ENCODE assay signal across 9 mouse cellular contexts in genomic region chr9:57501452-57501851, GRCm38 (mm10). TPM values are rescaled to one million over a fixed set of nuclear protein-coding genes. Genes with fewer than 3 reads are reported as not detected.
A peak's percentile ranks its signal among the peaks of the same experiment; 100 is the strongest.
DNase-seq lines count a peak whose midpoint lies in the region; ATAC-seq lines count a peak whose summit lies in the region.
"Had no signal": no experiment of that assay in that cellular context is flagged by ENCODE, and none has a peak within 500 bp of the region (broad histone marks: within the 10 kb centered on the region; RNA-seq: fewer than 3 reads in every experiment).

No protein-coding gene starts in this region.

- H3K27ac ChIP-seq in forebrain, embryonic 11.5 days (ENCODE audit: low read depth, low read length), result peak overlapping the region; percentile 33; the same call in 1 of the 2 replicates
- H3K27ac ChIP-seq in limb, embryonic 13.5 days, result no peak overlapping the region

- H3K4me1 ChIP-seq in megakaryocyte, embryonic 14.5 days, result peaks cover 50% of the 10 kb centered on the region
- peaks cover 34% of the 10 kb centered on the region for H3K4me1 ChIP-seq in forebrain, embryonic 11.5 days (replicated peaks; ENCODE audit: control insufficient read depth, insufficient read depth, low read length)
- peaks cover 41% of the 10 kb centered on the region for H3K4me1 ChIP-seq in limb, embryonic 13.5 days

- H3K36me3 ChIP-seq in megakaryocyte, embryonic 14.5 days (replicated peaks; ENCODE audit: low read length), result no peaks in the 10 kb centered on the region
- no peaks in the 10 kb centered on the region for H3K36me3 ChIP-seq in forebrain, embryonic 11.5 days (ENCODE audit: control insufficient read depth, insufficient read depth, low read length)
- H3K36me3 ChIP-seq in limb, embryonic 13.5 days, result no peaks in the 10 kb centered on the region

- H3K4me3 ChIP-seq in megakaryocyte, embryonic 14.5 days (replicated peaks), result peak overlapping the region; percentile 18
- peak overlapping the region; percentile 11; the same call in 1 of the 2 replicates for H3K4me3 ChIP-seq in forebrain, embryonic 11.5 days (ENCODE audit: low read depth, low read length)
- H3K4me3 ChIP-seq in limb, embryonic 13.5 days, result no peak overlapping the region

- WGBS in forebrain, embryonic 11.5 days, result 3% methylated on average over 13 of the region's 13 CpGs
- 10% methylated on average over 13 of the region's 13 CpGs for WGBS in limb, embryonic 13.5 days

- peaks cover 100% of the 10 kb centered on the region for H3K27me3 ChIP-seq in megakaryocyte, embryonic 14.5 days (replicated peaks)
- peaks cover 67% of the 10 kb centered on the region for H3K27me3 ChIP-seq in forebrain, embryonic 11.5 days (ENCODE audit: control insufficient read depth, insufficient read depth, low read length)
- peaks cover 93% of the 10 kb centered on the region for H3K27me3 ChIP-seq in limb, embryonic 13.5 days

- H3K9me3 ChIP-seq in megakaryocyte, embryonic 14.5 days, result no peaks in the 10 kb centered on the region
- no peaks in the 10 kb centered on the region for H3K9me3 ChIP-seq in forebrain, embryonic 11.5 days (ENCODE audit: control insufficient read depth, low read length)
- H3K9me3 ChIP-seq in limb, embryonic 13.5 days, result no peaks in the 10 kb centered on the region

- H3K9ac ChIP-seq in forebrain, embryonic 11.5 days (ENCODE audit: low read length), result peak overlapping the region; percentile 17; the same call in 1 of the 2 replicates
- H3K9ac ChIP-seq in limb, embryonic 13.5 days, result no peak overlapping the region

- no peak for ATAC-seq in megakaryocyte, adult 5-6 weeks (ENCODE audit: poor library complexity, severe bottlenecking)
- no peak for ATAC-seq in forebrain, embryonic 11.5 days (replicated peaks; ENCODE audit: low FRiP score)
- no peak for ATAC-seq in limb, embryonic 13.5 days (ENCODE audit: low FRiP score, low read depth)

- no peak for DNase-seq in forebrain, embryonic 11.5 days (ENCODE audit: low spot score)
- DNase-seq in right cerebral cortex, postnatal 4 days, result peak; percentile 58
- DNase-seq in embryo, embryonic 9.5 days (ENCODE audit: extremely low spot score), result no peak
- DNase-seq in layer of hippocampus, adult 8-10 months (ENCODE audit: low spot score in 2 of 2), result no peak
- DNase-seq: cerebellum, adult 2 months; lung, postnatal 10 days had no signal

- peak overlapping the region; percentile 30 for H3K4me2 ChIP-seq in forebrain, embryonic 11.5 days (ENCODE audit: low read depth, low read length, severe bottlenecking)
- peak overlapping the region; percentile 96 for H3K4me2 ChIP-seq in limb, embryonic 13.5 days (replicated peaks)

RNA-seq across cellular contexts. Expression of gene Rpp25, which starts 2.4 kb away (rescaled TPM):
- polyA plus RNA-seq in megakaryocyte, embryonic 14.5 days (2012; ENCODE audit: insufficient read depth, low replicate concordance), result 0.07 TPM in 1 of 2 replicates, not detected in the other
- not detected in 2 replicates for total RNA-seq in megakaryocyte, adult 5-6 weeks (2015)
- not detected in 2 replicates for total RNA-seq in megakaryocyte, adult 5-6 weeks (2017)
- 1.5 and 3.4 TPM in 2 replicates for polyA plus RNA-seq in forebrain, embryonic 11.5 days (2014; fragmentation: Nextera tagmentation; extraction: Ambion mirVana)
- 0.87 and 1.9 TPM in 2 replicates for polyA plus RNA-seq in limb, embryonic 13.5 days (2015; fragmentation: Nextera tagmentation; extraction: Ambion mirVana)
- total RNA-seq in layer of hippocampus, adult 8-10 months (2022), result 10 to 100 TPM in 3 of 4 experiments, 1 to 10 TPM in 1; 9.1 to 11.8 (median 10.3) TPM

RNA-seq across cellular contexts. Expression of gene Cox5a, which starts 19.6 kb away (rescaled TPM):
- 240 and 738 TPM in 2 replicates for polyA plus RNA-seq in megakaryocyte, embryonic 14.5 days (2012; ENCODE audit: insufficient read depth, low replicate concordance)
- total RNA-seq in megakaryocyte, adult 5-6 weeks (2015), result 374 and 399 TPM in 2 replicates
- total RNA-seq in megakaryocyte, adult 5-6 weeks (2017), result 54.0 and 61.6 TPM in 2 replicates
- polyA plus RNA-seq in forebrain, embryonic 11.5 days (2014; fragmentation: Nextera tagmentation; extraction: Ambion mirVana), result 624 and 635 TPM in 2 replicates
- 495 and 497 TPM in 2 replicates for polyA plus RNA-seq in limb, embryonic 13.5 days (2015; fragmentation: Nextera tagmentation; extraction: Ambion mirVana)
- 100 to 1,000 TPM; 345 to 380 (median 364) TPM for total RNA-seq in layer of hippocampus, adult 8-10 months (2022)

RNA-seq across cellular contexts. Expression of gene Scamp5, which starts 33.6 kb away (rescaled TPM):
- 14.1 and 30.9 TPM in 2 replicates for polyA plus RNA-seq in megakaryocyte, embryonic 14.5 days (2012; ENCODE audit: insufficient read depth, low replicate concordance)
- 0.30 and 0.33 TPM in 2 replicates for total RNA-seq in megakaryocyte, adult 5-6 weeks (2015)
- total RNA-seq in megakaryocyte, adult 5-6 weeks (2017), result 0.04 and 0.28 TPM in 2 replicates
- polyA plus RNA-seq in forebrain, embryonic 11.5 days (2014; fragmentation: Nextera tagmentation; extraction: Ambion mirVana), result 15.5 and 17.4 TPM in 2 replicates
- 12.2 and 12.9 TPM in 2 replicates for polyA plus RNA-seq in limb, embryonic 13.5 days (2015; fragmentation: Nextera tagmentation; extraction: Ambion mirVana)
- total RNA-seq in layer of hippocampus, adult 8-10 months (2022), result 100 to 1,000 TPM; 361 to 395 (median 373) TPM

RNA-seq across cellular contexts. Expression of gene Fam219b, which starts 35.9 kb away (rescaled TPM):
- 4.9 TPM in 2 replicates for polyA plus RNA-seq in megakaryocyte, embryonic 14.5 days (2012; ENCODE audit: insufficient read depth, low replicate concordance)
- total RNA-seq in megakaryocyte, adult 5-6 weeks (2015), result 5.1 and 5.4 TPM in 2 replicates
- total RNA-seq in megakaryocyte, adult 5-6 weeks (2017), result 8.7 and 10.5 TPM in 2 replicates
- polyA plus RNA-seq in forebrain, embryonic 11.5 days (2014; fragmentation: Nextera tagmentation; extraction: Ambion mirVana), result 21.0 TPM in 2 replicates
- 24.2 and 26.8 TPM in 2 replicates for polyA plus RNA-seq in limb, embryonic 13.5 days (2015; fragmentation: Nextera tagmentation; extraction: Ambion mirVana)
- total RNA-seq in layer of hippocampus, adult 8-10 months (2022), result 10 to 100 TPM; 16.0 to 23.5 (median 20.0) TPM

RNA-seq across cellular contexts. Expression of gene Mpi, which starts 51.1 kb away (rescaled TPM):
- polyA plus RNA-seq in megakaryocyte, embryonic 14.5 days (2012; ENCODE audit: insufficient read depth, low replicate concordance), result 1.6 and 4.5 TPM in 2 replicates
- 10.7 and 12.7 TPM in 2 replicates for total RNA-seq in megakaryocyte, adult 5-6 weeks (2015)
- 6.9 and 11.5 TPM in 2 replicates for total RNA-seq in megakaryocyte, adult 5-6 weeks (2017)
- polyA plus RNA-seq in forebrain, embryonic 11.5 days (2014; fragmentation: Nextera tagmentation; extraction: Ambion mirVana), result 55.1 and 65.5 TPM in 2 replicates
- polyA plus RNA-seq in limb, embryonic 13.5 days (2015; fragmentation: Nextera tagmentation; extraction: Ambion mirVana), result 56.3 and 58.8 TPM in 2 replicates
- total RNA-seq in layer of hippocampus, adult 8-10 months (2022), result 10 to 100 TPM; 68.8 to 80.6 (median 77.5) TPM
